Mouse (Mus musculus) G1E-ER4 (cell line): ENCODE results near the gene Pycr2. TPM values are rescaled to one million over a fixed set of nuclear protein-coding genes. Genes with fewer than 3 reads are reported as not detected.

Source experiments
- GATA1 ChIP-seq: IDR thresholded peaks from one replicate; pipeline ENCODE4 v1.8.0; 2012; ENCODE audit warnings: low read length, inconsistent platforms
- polyA plus RNA-seq: library from polyadenylated mRNA; stranded (reverse); fragments of >175 nt; gene quantifications from 2 replicates; pipeline ENCODE4 v1.2.3, GENCODE M21; 2012

Pycr2 gene
- polyA plus RNA-seq, 1 experiment = 215 TPM

- no peak for TF ChIP-seq GATA1
Measured at GRCm38 (mm10) chr1:180931106-180931505, 27.0 kb downstream of the Pycr2 start.

- no peak for TF ChIP-seq GATA1
Measured at GRCm38 (mm10) chr1:180933659-180934058, 29.6 kb downstream of the Pycr2 start.

DNA sequence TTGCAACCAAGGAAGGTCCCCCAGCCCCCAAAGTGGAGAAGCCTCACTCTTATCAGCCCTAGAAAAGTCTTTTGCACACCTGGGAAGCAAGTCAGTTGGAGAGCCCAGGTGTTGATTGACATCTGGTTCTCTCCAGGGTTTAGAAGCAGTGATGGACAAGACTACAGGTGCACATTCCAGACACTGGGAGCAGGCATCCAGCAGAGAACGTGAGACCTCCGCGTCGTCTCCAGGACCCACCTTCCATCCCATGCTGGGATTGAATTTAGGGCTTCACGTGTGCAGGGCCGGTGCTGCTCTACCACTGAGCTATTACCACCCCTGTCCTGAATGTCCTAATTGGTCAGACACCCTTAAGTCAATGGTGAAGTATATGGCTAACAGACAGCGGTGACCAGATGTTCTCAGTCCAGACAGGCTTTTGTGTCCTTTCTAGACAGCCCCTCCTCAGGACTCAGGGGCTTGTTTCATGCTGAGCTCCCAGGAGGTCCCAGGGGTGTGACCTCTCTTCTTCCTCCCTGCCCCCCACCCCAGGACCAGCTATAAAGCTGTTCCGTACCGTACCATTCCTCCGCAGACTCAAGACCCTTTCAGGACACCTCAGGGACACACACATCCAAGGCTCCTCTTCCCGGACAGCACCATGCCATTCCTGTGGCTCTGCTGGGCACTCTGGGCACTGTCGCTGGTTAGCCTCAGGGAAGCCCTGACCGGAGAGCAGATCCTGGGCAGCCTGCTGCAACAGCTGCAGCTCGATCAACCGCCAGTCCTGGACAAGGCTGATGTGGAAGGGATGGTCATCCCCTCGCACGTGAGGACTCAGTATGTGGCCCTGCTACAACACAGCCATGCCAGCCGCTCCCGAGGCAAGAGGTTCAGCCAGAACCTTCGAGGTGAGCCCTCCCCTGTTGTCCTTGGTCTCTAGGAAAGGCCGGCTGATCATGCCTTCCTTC, 30.6 kb downstream of the Pycr2 start, which contains the start of gene Lefty1:
Gene Lefty1 (plus strand): TSS at position 556 of the 953 bp plus-strand sequence.
- TF ChIP-seq GATA1 = no peak

- no peak for TF ChIP-seq GATA1
Measured at GRCm38 (mm10) chr1:180940776-180941460, 36.8 kb downstream of the Pycr2 start.

GRCm38 (mm10) chr1:180941726-180942125, 37.6 kb downstream of the Pycr2 start:
- TF ChIP-seq GATA1 = no peak

GRCm38 (mm10) chr1:180942166-180943031, 38.3 kb downstream of the Pycr2 start, which contains the start of gene Tmem63a:
Gene Tmem63a (plus strand): TSS chr1:180942344.
- no peak for TF ChIP-seq GATA1

- TF ChIP-seq GATA1 = no peak
Measured at GRCm38 (mm10) chr1:180943032-180943644, 39.0 kb downstream of the Pycr2 start.

GRCm38 (mm10) chr1:180943896-180944295, 39.8 kb downstream of the Pycr2 start:
- no peak for TF ChIP-seq GATA1

- no peak for TF ChIP-seq GATA1
Measured at GRCm38 (mm10) chr1:180944553-180944952, 40.5 kb downstream of the Pycr2 start.

DNA sequence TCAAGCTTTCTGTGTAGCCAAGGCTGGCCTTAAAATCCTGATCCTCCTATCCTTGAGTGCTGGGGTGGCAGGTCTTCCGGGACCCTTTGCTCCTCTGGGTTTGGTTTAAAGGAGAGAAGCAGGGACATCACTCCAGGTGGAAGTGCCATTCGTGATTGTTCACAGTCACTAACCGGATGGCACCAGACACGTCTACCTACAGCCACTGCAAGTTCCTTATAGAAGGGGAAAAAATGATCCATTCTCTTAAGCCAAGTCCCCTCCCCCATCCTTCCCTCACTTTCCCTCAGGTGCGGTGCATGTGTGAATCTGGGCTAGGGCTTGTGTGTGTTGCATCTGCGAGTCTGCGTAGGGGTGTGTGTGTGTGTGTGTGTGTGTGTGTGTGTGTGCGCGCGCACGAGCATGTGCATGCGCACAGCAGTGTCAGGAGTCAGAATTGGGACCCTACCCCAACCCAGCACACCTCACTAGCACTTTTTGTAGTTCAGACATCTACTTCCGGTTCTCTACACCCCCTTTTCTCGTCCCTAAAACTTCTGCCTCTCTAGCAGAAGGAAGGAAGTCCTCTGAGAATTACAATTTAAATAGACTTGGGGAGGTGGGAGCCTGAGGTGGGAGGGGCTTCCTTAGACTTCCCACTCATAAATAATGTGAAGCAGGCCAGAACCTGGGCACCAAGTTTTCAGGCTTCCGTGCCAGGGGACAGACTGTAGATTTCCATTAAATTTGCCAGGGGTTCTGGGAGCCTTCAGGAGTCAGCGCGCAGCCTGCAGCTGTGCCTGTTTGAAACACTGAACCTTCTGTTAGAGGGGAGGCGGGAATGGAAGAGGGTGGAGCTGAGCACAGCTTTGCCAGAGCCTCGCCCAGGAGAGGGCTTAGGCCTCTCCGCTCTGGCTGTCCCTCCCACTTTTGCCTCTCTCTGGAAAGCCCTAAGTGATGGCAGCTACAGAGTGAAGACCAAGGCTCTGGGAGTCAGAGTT, 41.2 kb downstream of the Pycr2 start:
- TF ChIP-seq GATA1 = no peak

DNA sequence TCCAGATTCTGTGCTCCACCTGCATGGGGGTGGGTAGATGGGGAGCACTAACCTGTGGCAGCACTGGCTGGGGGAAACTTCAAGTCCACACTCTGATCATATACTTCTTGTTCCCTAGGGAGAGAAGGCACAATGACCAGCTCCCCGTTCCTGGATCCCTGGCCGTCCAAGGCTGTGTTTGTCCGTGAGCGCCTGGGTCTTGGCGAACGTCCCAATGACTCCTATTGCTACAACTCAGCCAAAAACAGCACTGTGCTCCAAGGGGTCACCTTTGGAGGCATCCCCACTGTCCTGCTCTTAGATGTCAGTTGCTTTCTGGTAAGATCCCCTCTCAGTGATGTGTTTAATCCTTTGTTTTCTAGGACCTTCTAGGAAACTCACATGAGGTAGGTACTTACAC, 42.4 kb downstream of the Pycr2 start:
- TF ChIP-seq GATA1 = no peak

- TF ChIP-seq GATA1 = no peak
Measured at GRCm38 (mm10) chr1:180952085-180952746, 48.1 kb downstream of the Pycr2 start.

DNA sequence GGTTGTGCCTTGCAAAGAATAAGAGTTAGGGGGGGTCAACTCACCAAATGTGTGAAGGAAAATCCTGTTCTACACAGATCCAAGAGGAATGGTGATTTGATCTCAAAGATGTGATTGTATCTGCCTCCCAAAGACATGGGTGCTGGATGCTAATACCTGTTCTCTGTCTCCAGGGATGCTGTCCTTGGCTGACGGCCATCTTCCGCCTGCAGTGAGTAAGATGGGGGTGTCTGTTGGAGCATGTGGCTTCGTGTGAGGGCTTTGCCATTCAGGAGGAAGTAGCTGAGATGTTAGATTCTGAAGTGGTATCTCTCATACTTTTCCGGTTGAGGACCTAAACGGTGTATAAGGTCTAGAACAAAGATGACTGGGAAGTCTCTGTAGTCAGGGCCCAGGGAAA, 48.7 kb downstream of the Pycr2 start:
- TF ChIP-seq GATA1 = no peak
